Comparison of ENCODE assay signal across 24 mouse cellular contexts in the genomic region with DNA sequence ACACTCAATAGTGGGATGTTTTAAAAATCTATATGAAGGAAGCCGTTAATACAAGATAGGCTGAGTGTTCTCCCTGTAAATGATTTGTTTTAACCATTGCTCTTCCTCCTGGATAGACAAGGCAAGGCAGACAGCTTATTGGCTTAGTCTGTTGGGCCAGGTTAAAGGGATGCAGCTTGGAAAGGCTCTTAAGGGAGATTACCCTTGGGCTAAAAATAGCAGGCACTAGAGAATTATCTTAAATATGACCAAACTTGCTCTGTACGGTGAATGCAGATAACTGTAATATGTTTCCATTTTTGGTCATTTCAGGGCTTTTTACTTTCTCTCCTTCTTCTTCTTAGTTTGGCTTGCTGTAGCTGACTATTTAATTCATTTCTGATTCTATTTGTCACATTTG. TPM values are rescaled to one million over a fixed set of nuclear protein-coding genes. Genes with fewer than 3 reads are reported as not detected.
DNase-seq lines count a peak whose midpoint lies in the region; ATAC-seq and TF ChIP-seq lines count a peak whose summit lies in the region.
"Had no signal": no experiment of that assay in that cellular context is flagged by ENCODE, and none has a peak within 500 bp of the region (broad histone marks: within the 10 kb centered on the region; RNA-seq: fewer than 3 reads in every experiment).

No protein-coding gene starts in this region.

- peak; percentile 55; the same call in 1 of the 2 replicates for ATAC-seq in heart, embryonic 12.5 days (ENCODE audit: insufficient number of reproducible peaks, low FRiP score)
- ATAC-seq in heart, postnatal 0 days (ENCODE audit: insufficient read depth, low read depth), result peak; percentile 76
- ATAC-seq: activated CD4-positive, CD25-positive, alpha-beta regulatory T cell, adult 4 months; forebrain, embryonic 13.5 days; intestine, postnatal 0 days; midbrain, embryonic 16.5 days had no signal

- 23% methylated on average over 2 of the region's 2 CpGs for WGBS in heart, embryonic 12.5 days
- 21% methylated on average over 2 of the region's 2 CpGs for WGBS in heart, postnatal 0 days

- H3K4me1 ChIP-seq in heart, embryonic 12.5 days (replicated peaks), result peaks cover 49% of the 10 kb centered on the region
- H3K4me1 ChIP-seq in heart, postnatal 0 days (ENCODE audit: control insufficient read depth, insufficient read depth), result peaks cover 70% of the 10 kb centered on the region
- H3K4me1 ChIP-seq in MEL (ENCODE audit: control insufficient read depth in 1 of 2, insufficient read depth in 2 of 2, low read length in 2 of 2), result no peaks in the 10 kb centered on the region
- H3K4me1 ChIP-seq: forebrain, embryonic 13.5 days; liver, embryonic 15.5 days; lung, embryonic 15.5 days; neural tube, embryonic 12.5 days; stomach, embryonic 15.5 days had no signal

- H3K79me2 ChIP-seq in MEL (ENCODE audit: control insufficient read depth, insufficient read depth, low read length, poor library complexity), result no peaks in the 10 kb centered on the region

- H3K27me3 ChIP-seq in heart, embryonic 12.5 days (replicated peaks), result no peaks in the 10 kb centered on the region
- H3K27me3 ChIP-seq in heart, postnatal 0 days (ENCODE audit: control insufficient read depth, insufficient read depth, low read length), result no peaks in the 10 kb centered on the region
- H3K27me3 ChIP-seq in MEL (ENCODE audit: control insufficient read depth in 1 of 2, insufficient read depth in 2 of 2, low read length in 2 of 2), result 0 out of 4 replicates have a peak, but pooled peaks cover 0 to 1% of the 10 kb centered on the region in 2 experiments
- H3K27me3 ChIP-seq: forebrain, embryonic 13.5 days; liver, embryonic 15.5 days; lung, embryonic 15.5 days; neural tube, embryonic 12.5 days; stomach, embryonic 15.5 days had no signal

- no peak overlapping the region for H3K9ac ChIP-seq in heart, embryonic 12.5 days
- 0 out of 2 replicates have a peak overlapping the region, but pooled peaks have one; percentile 20 for H3K9ac ChIP-seq in heart, postnatal 0 days (replicated peaks; ENCODE audit: low read depth, low read length)
- H3K9ac ChIP-seq in MEL (ENCODE audit: control insufficient read depth, low read depth, low read length, poor library complexity, severe bottlenecking), result no peak overlapping the region
- H3K9ac ChIP-seq: forebrain, embryonic 13.5 days; hindbrain, embryonic 14.5 days; liver, embryonic 15.5 days; lung, embryonic 15.5 days; neural tube, embryonic 12.5 days; stomach, embryonic 15.5 days had no signal

- H3K9me3 ChIP-seq in heart, embryonic 12.5 days (replicated peaks), result no peaks in the 10 kb centered on the region
- no peaks in the 10 kb centered on the region for H3K9me3 ChIP-seq in heart, postnatal 0 days (replicated peaks; ENCODE audit: control insufficient read depth, low read length)
- no peaks in the 10 kb centered on the region for H3K9me3 ChIP-seq in MEL (replicated peaks; ENCODE audit: insufficient read depth, low read length)
- H3K9me3 ChIP-seq: forebrain, embryonic 13.5 days; liver, embryonic 15.5 days; lung, embryonic 15.5 days; midbrain, embryonic 10.5 days; neural tube, embryonic 12.5 days; stomach, embryonic 15.5 days had no signal

- DNase-seq in heart, postnatal 4 days, result no peak
- DNase-seq in heart, postnatal 0 days (ENCODE audit: low spot score), result peak; percentile 82
- DNase-seq in heart, adult 18-20 months, result no peak
- peak; percentile 7 for DNase-seq in MEL (ENCODE audit: low read depth, low spot score)
- DNase-seq in retina, postnatal 1 day, result peak; percentile 60
- DNase-seq: adrenal gland, adult 2 months; B cell, adult 2 months; cerebellum, adult 2 months; cerebellum, postnatal 25 days; gastrocnemius, postnatal 25 days; kidney, postnatal 25 days; right cerebral cortex, postnatal 25 days had no signal

- TF ChIP-seq EP300 in heart, postnatal 0 days (IDR thresholded peaks at IDR 0.05; ENCODE audit: low read depth), result 0 out of 2 replicates have a peak, but pooled peaks have one; percentile 28
- no peak for TF ChIP-seq EP300 in MEL (IDR thresholded peaks at IDR 0.05; ENCODE audit: low read depth in 1 of 2, low read length in 2 of 2)

- TF ChIP-seq POLR2A in MEL (IDR thresholded peaks at IDR 0.05; ENCODE audit: control insufficient read depth in 1 of 2, insufficient read depth in 1 of 2, low read depth in 1 of 2, low read length in 2 of 2, poor library complexity in 1 of 2), result no peak

- no peak for TF ChIP-seq CTCF in heart, postnatal 0 days (IDR thresholded peaks at IDR 0.05; ENCODE audit: low read depth)
- no peak for TF ChIP-seq CTCF in MEL (IDR thresholded peaks at IDR 0.05 in 2 of 3, conservative IDR thresholded peaks at IDR 0.05 in 1 of 3; ENCODE audit: control insufficient read depth in 1 of 3, insufficient read depth in 1 of 3, low read depth in 2 of 3, low read length in 3 of 3, poor library complexity in 1 of 3, severe bottlenecking in 1 of 3)

- no peak for TF ChIP-seq RAD21 in MEL (IDR thresholded peaks at IDR 0.05; ENCODE audit: low read depth, low read length)

- no peaks in the 10 kb centered on the region for H3K36me3 ChIP-seq in heart, embryonic 12.5 days
- H3K36me3 ChIP-seq in heart, postnatal 0 days (replicated peaks; ENCODE audit: control insufficient read depth, insufficient read depth, low read length), result no peaks in the 10 kb centered on the region
- no peaks in the 10 kb centered on the region for H3K36me3 ChIP-seq in MEL (ENCODE audit: control insufficient read depth in 1 of 2, insufficient read depth in 2 of 2, low read length in 2 of 2)
- H3K36me3 ChIP-seq: liver, embryonic 15.5 days; lung, embryonic 15.5 days; midbrain, embryonic 10.5 days; neural tube, embryonic 12.5 days; stomach, embryonic 15.5 days had no signal

- peak overlapping the region; percentile 87 for H3K27ac ChIP-seq in heart, embryonic 12.5 days (ENCODE audit: poor library complexity, severe bottlenecking)
- peak overlapping the region; percentile 89 for H3K27ac ChIP-seq in heart, postnatal 0 days (ENCODE audit: low read depth)
- no peak overlapping the region for H3K27ac ChIP-seq in MEL (ENCODE audit: control insufficient read depth, low read depth, low read length)
- H3K27ac ChIP-seq: forebrain, embryonic 13.5 days; hindbrain, embryonic 14.5 days; liver, embryonic 15.5 days; lung, embryonic 15.5 days; midbrain, embryonic 10.5 days; neural tube, embryonic 12.5 days; stomach, embryonic 15.5 days had no signal

- no peak overlapping the region for H3K4me2 ChIP-seq in heart, embryonic 12.5 days
- peak overlapping the region; percentile 16; the same call in 1 of the 2 replicates for H3K4me2 ChIP-seq in heart, postnatal 0 days (ENCODE audit: low read depth, low read length)
- H3K4me2 ChIP-seq: forebrain, embryonic 13.5 days; hindbrain, embryonic 14.5 days; liver, embryonic 15.5 days; lung, embryonic 15.5 days; neural tube, embryonic 12.5 days; stomach, embryonic 15.5 days had no signal

- no peak overlapping the region for H3K4me3 ChIP-seq in heart, embryonic 12.5 days
- no peak overlapping the region for H3K4me3 ChIP-seq in heart, postnatal 0 days (ENCODE audit: low read depth, low read length)
- H3K4me3 ChIP-seq in MEL (ENCODE audit: control insufficient read depth in 1 of 2, insufficient read depth in 1 of 2, low read depth in 2 of 2, low read length in 2 of 2), result no peak overlapping the region
- H3K4me3 ChIP-seq: forebrain, embryonic 13.5 days; liver, embryonic 15.5 days; lung, embryonic 15.5 days; midbrain, embryonic 10.5 days; myocyte; neural tube, embryonic 12.5 days; stomach, embryonic 15.5 days had no signal

TF ChIP-seq in MEL, 35 proteins besides CTCF, POLR2A, EP300 and RAD21:
- TF ChIP-seq MEF2A (IDR thresholded peaks at IDR 0.05; ENCODE audit: extremely low read depth, insufficient replicate concordance, low read depth, low read length, poor library complexity, severe bottlenecking) (peak; percentile 76; the same call in 1 of the 2 replicates), SIN3A (IDR thresholded peaks at IDR 0.05; ENCODE audit: low read length) (no peak)
TF ChIP-seq in MEL: peak in this region for 1.

RNA-seq across cellular contexts. Expression of gene Ppargc1a, which starts 38.1 kb away (rescaled TPM):
- polyA plus RNA-seq in heart, embryonic 12.5 days (2016; fragmentation: Nextera tagmentation; extraction: Ambion mirVana), result 51.5 and 53.5 TPM in 2 replicates
- 100 to 1,000 TPM; 132 to 141 TPM for total RNA-seq in heart, postnatal 4 days (2021)
- total RNA-seq in heart, postnatal 0 days (2014; rRNA removed; ENCODE audit: low replicate concordance), result 50.8 and 69.1 TPM in 2 replicates
- 51.8 and 61.4 TPM in 2 replicates for polyA plus RNA-seq in heart, postnatal 0 days (2015; fragmentation: Nextera tagmentation; extraction: Ambion mirVana)
- total RNA-seq in heart, adult 18-20 months (2021), result 100 to 1,000 TPM in 1 of 2 experiments, 10 to 100 TPM in 1; 99.6 to 126 TPM
- total RNA-seq in MEL (2012; rRNA removed), result 0.04 TPM in 1 of 2 replicates, not detected in the other
- polyA plus RNA-seq in MEL (2012; ENCODE audit: insufficient read depth in 1 of 2, insufficient read length in 2 of 2, low read depth in 1 of 2, low replicate concordance in 2 of 2, missing spikeins in 1 of 2), result under 1 TPM in 1 of 2 experiments, not detected in 1; 0.06 TPM
- polyA plus RNA-seq: activated CD4-positive, CD25-positive, alpha-beta regulatory T cell, adult 4 months had no signal

Comparison
In these comparisons a context has a peak if more than half of its experiments do, and no peak if none do; other contexts are left out.
1. DNase-seq: peak in heart, postnatal 0 days (single experiment), MEL (single experiment) and retina, postnatal 1 day (single experiment); none in heart, postnatal 4 days (single experiment) and heart, adult 18-20 months (0 of 2).
2. RNA of gene Ppargc1a, which starts 38.1 kb away (total RNA-seq): 132 to 141 TPM in heart, postnatal 4 days, 99.6 to 126 TPM in heart, adult 18-20 months and 50.8 to 69.1 TPM in heart, postnatal 0 days; 0.04 TPM in MEL; every median in the first group is over 10 times any median in the second.